Mouse (Mus musculus): ENCODE measurements around the gene F8a. TPM values are rescaled to one million over a fixed set of nuclear protein-coding genes. Genes with fewer than 3 reads are reported as not detected.
"Not testable (repeated sequence)": the region's sequence is repeated elsewhere in the genome, so short reads cannot be mapped to it uniquely, and the experiment has no call there.

F8a gene
- total RNA-seq (2021) = 10 to 100 TPM; 12.9 to 14.0 TPM
- long read RNA-seq, experiment 1, transcript F8a-201 (1 exons, 2,505 nt) = major isoform, 30 of 30 reads
- long read RNA-seq, experiment 1, partial matches to known transcripts = 0 of 30 reads
- long read RNA-seq, experiment 1, other reads (novel, unspliced or antisense) = 0 of 30 reads
- long read RNA-seq, experiment 2, transcript F8a-201 (1 exons, 2,505 nt) = major isoform, 37 of 37 reads
- long read RNA-seq, experiment 2, partial matches to known transcripts = 0 of 37 reads
- long read RNA-seq, experiment 2, other reads (novel, unspliced or antisense) = 0 of 37 reads

DNA sequence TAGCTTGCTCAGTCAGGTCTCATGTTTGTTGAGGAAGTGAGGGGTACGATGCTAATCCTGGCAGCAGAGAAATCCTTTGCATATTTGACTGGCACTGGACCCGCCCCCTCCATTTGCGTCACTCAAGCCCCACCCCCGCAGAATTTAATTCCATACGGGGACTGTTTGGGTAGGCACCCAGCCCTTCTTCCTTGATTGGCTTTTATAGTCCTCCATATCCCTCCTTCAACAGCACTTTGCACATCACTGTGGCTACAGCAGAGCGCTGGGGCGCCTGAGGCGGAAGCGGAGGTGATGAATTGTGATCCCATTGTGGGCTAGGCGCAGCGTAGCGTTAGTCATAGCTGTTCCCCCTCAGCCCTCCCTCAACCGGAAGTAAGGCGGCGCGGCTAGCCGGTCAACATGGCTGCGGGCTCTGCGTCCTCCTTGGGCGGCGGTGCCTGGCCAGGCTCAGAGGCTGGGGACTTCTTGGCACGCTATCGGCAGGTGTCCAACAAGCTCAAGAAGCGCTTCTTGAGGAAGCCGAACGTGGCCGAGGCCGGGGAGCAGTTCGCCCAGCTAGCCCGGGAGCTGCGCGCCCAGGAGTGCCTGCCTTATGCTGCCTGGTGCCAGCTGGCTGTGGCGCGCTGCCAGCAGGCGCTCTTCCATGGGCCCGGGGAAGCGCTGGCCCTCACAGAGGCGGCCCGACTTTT is at the start of gene F8a:
TSS of gene F8a (plus strand) at position 378 of the 692 bp plus-strand sequence.
- Histone ChIP-seq H3K4me3 (peak within 1 kb of the TSS; percentile 69), H3K27ac (peak within 1 kb of the TSS; percentile 96)
- TF ChIP-seq CTCF (conservative IDR thresholded peaks at IDR 0.05) = no peak
- DNase-seq (ENCODE audit: low spot score in 2 of 2) = peak; percentile 64 to 66

DNA sequence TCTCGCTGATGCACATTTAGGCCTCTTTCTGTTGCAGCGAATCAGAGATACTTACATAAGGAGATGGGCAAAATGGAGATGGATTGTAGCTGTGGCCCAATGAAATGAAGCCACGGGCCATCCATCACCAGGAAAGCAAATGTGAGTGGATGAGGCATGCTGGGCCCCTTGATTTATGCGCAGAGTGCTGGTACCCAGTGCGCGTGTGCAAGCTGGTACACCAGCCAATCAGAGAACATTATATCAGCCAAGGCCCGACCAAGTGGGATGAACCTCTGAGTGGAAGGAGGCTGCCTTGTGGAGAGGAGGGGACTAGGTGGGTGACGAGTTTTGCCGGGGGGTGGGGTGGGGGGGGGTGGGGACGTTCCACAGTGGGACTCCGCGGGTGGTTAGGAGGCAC is 36.2 kb upstream of the F8a start, which contains the start of gene Xlr3b:
TSS of gene Xlr3b (plus strand) at position 274 of the 400 bp plus-strand sequence.
- H3K4me3 ChIP-seq; DNase-seq (ENCODE audit: low spot score in 2 of 2); H3K27ac ChIP-seq: not testable (repeated sequence)

DNA sequence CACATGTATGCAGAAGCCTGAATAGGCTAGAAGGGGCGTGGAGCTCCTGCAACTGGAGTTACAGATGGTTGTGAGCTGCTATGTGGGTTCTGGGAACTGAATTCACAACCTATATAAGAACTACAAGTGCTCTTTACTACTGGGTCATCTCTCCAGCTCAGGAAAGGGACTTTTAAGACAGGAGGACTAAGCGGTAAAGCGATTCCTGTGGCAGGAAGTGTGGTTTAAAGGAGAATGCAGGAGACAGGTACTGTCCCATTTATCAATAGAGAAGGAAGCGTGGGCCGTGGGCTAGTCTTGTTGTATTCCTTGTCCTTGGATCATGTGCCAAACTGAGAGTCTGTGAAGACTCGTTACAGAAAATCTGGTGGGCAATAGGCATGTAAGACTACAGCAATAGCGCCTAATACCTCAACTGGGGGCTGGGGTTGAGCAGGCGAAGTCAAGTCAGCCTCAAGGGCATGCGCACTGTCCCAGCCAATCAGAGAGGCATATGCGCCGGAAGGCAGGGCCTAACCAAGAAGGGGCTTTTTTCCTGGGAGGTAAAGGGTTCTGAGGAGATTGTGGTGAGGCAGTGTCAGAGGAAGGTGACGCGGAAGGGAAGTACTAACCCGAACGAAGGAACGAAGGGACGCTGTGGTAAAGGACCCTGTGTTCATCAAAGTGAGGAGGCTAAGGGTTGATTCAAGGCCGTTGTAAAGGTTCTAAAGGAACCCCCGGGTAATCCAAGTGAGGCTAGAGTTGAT is 14.1 kb upstream of the F8a start, which contains the start of gene Xlr4b:
TSS of gene Xlr4b (plus strand) at position 515 of the 746 bp plus-strand sequence.
- DNase-seq (ENCODE audit: low spot score in 2 of 2); H3K4me3 ChIP-seq; H3K27ac ChIP-seq: not testable (repeated sequence)

DNA sequence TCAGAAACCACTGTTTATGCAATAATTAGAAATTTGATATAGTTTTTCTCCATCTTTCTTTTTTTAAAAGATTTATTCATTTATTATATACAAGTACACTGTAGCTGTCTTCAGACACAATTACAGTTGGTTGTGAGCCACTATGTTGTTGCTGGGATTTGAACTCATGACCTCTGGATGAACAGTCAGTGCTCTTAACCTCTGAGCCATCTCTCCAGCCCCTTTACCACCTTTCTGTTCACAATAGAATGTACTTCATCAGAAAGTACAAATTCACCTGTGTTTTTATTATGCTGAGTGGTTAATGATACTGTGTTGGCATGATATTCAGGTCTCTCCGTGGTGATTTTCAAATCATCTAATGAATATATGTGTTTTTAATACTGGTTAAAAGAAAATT is 2.7 kb upstream of the F8a start:
- Histone ChIP-seq H3K4me3 (no peak overlapping the region), H3K27ac (no peak overlapping the region)
- TF ChIP-seq CTCF (conservative IDR thresholded peaks at IDR 0.05) = no peak
- DNase-seq (ENCODE audit: low spot score in 2 of 2) = no peak

DNA sequence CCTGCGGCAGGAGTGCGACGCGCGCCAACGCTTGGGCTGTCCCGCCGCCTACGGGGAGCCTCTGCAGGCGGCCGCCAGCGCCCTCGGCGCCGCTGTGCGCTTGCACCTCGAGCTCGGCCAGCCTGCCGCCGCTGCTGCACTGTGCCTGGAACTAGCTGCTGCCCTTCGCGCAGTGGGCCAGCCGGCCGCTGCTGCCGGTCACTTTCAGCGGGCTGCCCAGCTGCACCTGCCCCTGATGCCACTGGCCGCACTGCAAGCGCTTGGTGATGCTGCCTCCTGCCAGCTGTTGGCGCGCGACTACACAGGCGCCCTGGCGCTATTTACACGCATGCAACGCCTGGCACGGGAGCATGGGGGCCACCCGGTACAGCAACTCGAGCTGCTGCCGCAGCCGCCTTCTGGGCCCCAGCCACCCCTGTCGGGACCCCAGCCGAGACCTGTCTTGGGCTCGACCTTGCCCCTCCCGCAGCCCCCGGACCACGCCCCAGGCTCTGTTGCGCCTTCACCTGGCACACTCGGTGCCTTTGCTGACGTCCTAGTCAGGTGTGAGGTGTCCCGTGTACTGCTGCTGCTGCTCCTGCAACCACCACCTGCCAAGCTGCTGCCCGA is 619 bp downstream of the F8a start:
- TF ChIP-seq CTCF (conservative IDR thresholded peaks at IDR 0.05) = no peak; the same call in 1 of the 2 replicates
- peak; percentile 23 to 32 for DNase-seq (ENCODE audit: low spot score in 2 of 2)
- H3K4me3 ChIP-seq = peak overlapping the region; percentile 69

DNA sequence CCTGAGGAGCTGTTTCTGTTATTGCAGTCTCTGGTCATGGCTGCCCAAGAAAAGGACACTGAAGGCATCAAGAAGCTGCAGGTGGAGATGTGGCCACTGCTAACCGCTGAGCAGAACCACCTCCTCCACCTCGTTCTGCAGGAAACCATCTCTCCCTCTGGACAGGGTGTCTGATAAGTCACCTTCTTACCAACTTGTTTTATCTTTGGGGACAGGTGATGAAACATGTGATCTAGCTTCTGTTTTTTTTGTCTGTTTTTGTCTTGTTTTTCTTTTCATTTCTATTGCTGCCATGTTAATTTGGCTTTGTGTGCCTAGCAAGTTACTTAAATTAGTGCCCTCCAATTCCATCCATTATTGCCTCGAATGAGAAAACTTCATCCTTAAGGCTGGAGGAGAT is 1.2 kb downstream of the F8a start:
- no peak for DNase-seq (ENCODE audit: low spot score in 2 of 2)
- Histone ChIP-seq H3K27ac (peak overlapping the region; percentile 96; the same call in 1 of the 2 replicates), H3K4me3 (peak overlapping the region; percentile 69)
- no peak for TF ChIP-seq CTCF (conservative IDR thresholded peaks at IDR 0.05)

More for the DNA sequence above, 619 bp downstream of the F8a start:
- H3K27ac ChIP-seq = peak overlapping the region; percentile 96

DNA sequence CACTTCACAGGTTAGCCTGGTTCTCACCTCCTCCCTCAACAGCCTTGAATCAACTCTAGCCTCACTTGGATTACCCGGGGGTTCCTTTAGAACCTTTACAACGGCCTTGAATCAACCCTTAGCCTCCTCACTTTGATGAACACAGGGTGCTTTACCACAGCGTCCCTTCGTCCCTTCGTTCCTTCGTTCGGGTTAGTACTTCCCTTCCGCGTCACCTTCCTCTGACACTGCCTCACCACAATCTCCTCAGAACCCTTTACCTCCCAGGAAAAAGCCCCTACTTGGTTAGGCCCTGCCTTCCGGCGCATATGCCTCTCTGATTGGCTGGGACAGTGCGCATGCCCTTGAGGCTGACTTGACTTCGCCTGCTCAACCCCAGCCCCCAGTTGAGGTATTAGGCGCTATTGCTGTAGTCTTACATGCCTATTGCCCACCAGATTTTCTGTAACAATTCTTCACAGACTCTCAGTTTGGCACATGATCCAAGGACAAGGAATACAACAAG is 14.8 kb downstream of the F8a start, which contains the start of gene Xlr4c:
TSS of gene Xlr4c (minus strand) at position 310 of the 505 bp plus-strand sequence.
- not testable (repeated sequence) for DNase-seq (ENCODE audit: low spot score in 2 of 2); H3K27ac ChIP-seq; H3K4me3 ChIP-seq

DNA sequence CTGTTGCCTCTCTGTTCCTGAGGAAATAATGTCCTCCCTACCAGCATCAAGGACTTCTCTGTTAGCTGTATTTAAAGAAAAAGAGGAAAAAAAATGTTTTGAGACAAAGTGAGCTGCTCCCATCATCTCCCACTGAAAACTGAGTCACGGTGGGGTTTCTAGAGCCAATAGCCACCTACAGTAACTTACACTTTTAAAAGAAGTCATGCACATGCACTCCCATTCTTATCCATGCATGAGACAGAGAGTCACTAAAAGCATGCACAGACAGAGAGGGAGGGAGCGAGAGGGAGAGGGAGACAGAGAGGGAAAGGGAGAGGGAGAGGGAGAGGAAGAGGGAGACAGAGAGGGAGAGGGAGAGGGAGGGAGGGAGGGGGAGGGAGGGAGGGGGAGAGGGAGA is 34.3 kb downstream of the F8a start:
- H3K4me3 ChIP-seq; DNase-seq (ENCODE audit: low spot score in 2 of 2); H3K27ac ChIP-seq: not testable (repeated sequence)

DNA sequence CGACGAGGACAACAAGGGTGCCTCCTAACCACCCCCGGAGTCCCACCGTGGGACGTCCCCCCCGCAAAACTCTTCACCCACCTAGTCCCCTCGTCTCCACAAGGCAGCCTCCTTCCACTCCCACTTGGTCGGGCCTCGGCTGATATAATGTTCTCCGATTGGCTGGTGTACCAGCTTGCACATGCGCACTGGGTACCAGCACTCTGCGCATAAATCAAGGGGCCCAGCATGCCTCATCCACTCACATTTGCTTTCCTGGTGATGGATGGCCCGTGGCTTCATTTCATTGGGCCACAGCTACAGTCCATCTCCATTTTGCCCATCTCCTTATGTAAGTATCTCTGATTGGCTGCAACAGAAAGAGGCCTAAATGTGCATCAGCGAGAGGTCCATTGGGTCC is 37.2 kb downstream of the F8a start, which contains the start of gene Xlr3c:
TSS of gene Xlr3c (minus strand) at position 121 of the 400 bp plus-strand sequence.
- H3K27ac ChIP-seq; DNase-seq (ENCODE audit: low spot score in 2 of 2); H3K4me3 ChIP-seq: not testable (repeated sequence)

Other genes starting within 250 kb of the F8a start
- 1 to 10 TPM; 1.4 to 1.5 TPM for gene Zfp185, start 241.0 kb upstream of the F8a start, total RNA-seq (2021)
- gene Pnma5, start 191.2 kb upstream of the F8a start, total RNA-seq (2021) = under 1 TPM in 1 of 2 experiments, not detected in 1; 0.54 TPM
- 10 to 100 TPM; 20.3 to 23.3 TPM for gene Pnma3, start 163.5 kb upstream of the F8a start, total RNA-seq (2021)
- gene Xlr4a, start 145.8 kb upstream of the F8a start, total RNA-seq (2021) = not detected
- gene Xlr3a, start 131.2 kb upstream of the F8a start, total RNA-seq (2021) = 1 to 10 TPM in 1 of 2 experiments, not detected in 1; 1.7 TPM
- gene Gm14685, start 111.2 kb upstream of the F8a start, total RNA-seq (2021) = 1 to 10 TPM; 2.9 to 3.1 TPM
- gene Xlr5b, start 79.5 kb upstream of the F8a start, total RNA-seq (2021) = not detected
- gene DXBay18, start 78.8 kb upstream of the F8a start, total RNA-seq (2021) = under 1 TPM in 1 of 2 experiments, not detected in 1; 0.91 TPM
- gene Spin2d, start 51.3 kb upstream of the F8a start, total RNA-seq (2021) = not detected
- 1 to 10 TPM in 1 of 2 experiments, under 1 TPM in 1; 0.15 to 1.7 TPM for gene Xlr3b, start 36.1 kb upstream of the F8a start, total RNA-seq (2021)
- not detected for gene Xlr4b, start 14.0 kb upstream of the F8a start, total RNA-seq (2021)
- not detected for gene Xlr4c, start 14.8 kb downstream of the F8a start, total RNA-seq (2021)
- not detected for gene Xlr3c, start 37.1 kb downstream of the F8a start, total RNA-seq (2021)
- gene Xlr5a, start 64.7 kb downstream of the F8a start, total RNA-seq (2021) = not detected
- not detected for gene Xlr5c, start 64.7 kb downstream of the F8a start, total RNA-seq (2021)
- gene Gm45015, start 108.5 kb downstream of the F8a start, total RNA-seq (2021) = not detected
- 10 to 100 TPM; 11.0 to 11.9 TPM for gene Zfp275, start 114.3 kb downstream of the F8a start, total RNA-seq (2021)
- not detected for gene Gm18336, start 170.4 kb downstream of the F8a start, total RNA-seq (2021)
- gene Zfp92, start 182.8 kb downstream of the F8a start, total RNA-seq (2021) = 1 to 10 TPM; 2.8 TPM
- not detected for gene Trex2, start 207.1 kb downstream of the F8a start, total RNA-seq (2021)
- gene Haus7, start 230.8 kb downstream of the F8a start, total RNA-seq (2021) = 10 to 100 TPM in 1 of 2 experiments, 1 to 10 TPM in 1; 8.1 to 11.1 TPM

All from layer of hippocampus, adult 2 months (tissue).